Mouse (Mus musculus): Measurements from ENCODE around the gene Olfr209.

DNA sequence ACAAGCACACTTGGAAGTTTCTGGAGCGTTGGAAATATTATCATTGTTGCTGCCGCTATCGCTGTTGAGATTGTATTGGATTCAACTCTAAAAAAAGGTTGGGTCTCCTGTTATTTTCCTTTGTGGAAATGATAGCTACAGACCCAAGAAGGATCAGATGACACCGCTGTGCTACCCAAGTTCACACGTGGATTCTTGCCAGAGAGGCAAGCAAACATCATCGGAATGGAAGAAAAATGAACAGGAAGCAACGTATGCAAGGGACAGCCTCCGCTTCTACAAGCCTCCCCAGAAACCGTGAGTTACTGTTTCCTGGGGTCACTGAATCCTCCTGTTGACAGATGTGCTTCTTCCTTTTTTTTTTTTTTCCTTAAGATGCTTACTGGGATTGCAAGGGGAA, 41.0 kb upstream of the Olfr209 start:
- TF ChIP-seq CTCF (IDR thresholded peaks at IDR 0.05; ENCODE audit: borderline replicate concordance, insufficient read depth, low read length) (no peak), POLR2A (IDR thresholded peaks at IDR 0.05; ENCODE audit: low read depth, low read length) (no peak)

Measured in embryonic fibroblast, embryonic 13.5 days (primary cell).